Mouse (Mus musculus) heart, adult 2 months (tissue): ENCODE measurements at regions not wholly inside any gene's neighbourhood (a gene's known extent, or its start where the extent isn't known, plus 50 kb on each side); places are given as distances from the start of the nearest gene placed in this dataset.

Source experiments
- DNase-seq, 2 experiments: peaks; one replicate each; pipeline ENCODE4 v3.0.0; 2021
- H3K27ac ChIP-seq: fragments of 200-600 bp; 2 replicates; pipeline ENCODE4 v1.8.1; 2022
- H3K27me3 ChIP-seq: fragments of 200-500 bp; 2 replicates; pipeline ENCODE4 v1.6.1; 2012; ENCODE audit warnings: mild to moderate bottlenecking, low read length, inconsistent platforms, mixed read lengths; ENCODE audit not compliant: control insufficient read depth, insufficient read depth
- H3K36me3 ChIP-seq: fragments of 200-500 bp; 2 replicates; pipeline ENCODE4 v1.6.1; 2012; ENCODE audit warnings: low read length, inconsistent platforms; ENCODE audit not compliant: control insufficient read depth, insufficient read depth
- H3K4me1 ChIP-seq: fragments of 200-500 bp; 2 replicates; pipeline ENCODE4 v1.6.1; 2011; ENCODE audit warnings: low read length; ENCODE audit not compliant: control insufficient read depth, insufficient read depth
- H3K4me3 ChIP-seq: fragments of 200-600 bp; 2 replicates; pipeline ENCODE4 v1.8.1; 2022
- H3K79me2 ChIP-seq: fragments of 200-500 bp; replicated peaks from 2 replicates; pipeline ENCODE4 v1.6.1; 2012; ENCODE audit warnings: mild to moderate bottlenecking, inconsistent platforms, low read length, moderate library complexity, mixed read lengths; ENCODE audit not compliant: control insufficient read depth, insufficient read depth
- H3K9ac ChIP-seq: fragments of 200-500 bp; 2 replicates; pipeline ENCODE4 v1.6.1; 2012; ENCODE audit warnings: low read depth, mild to moderate bottlenecking, control low read depth, inconsistent platforms, low read length, mixed read lengths
- CTCF ChIP-seq: fragments of 200-600 bp; IDR thresholded peaks from 2 replicates; pipeline ENCODE4 v1.8.1; 2022; ENCODE audit warnings: antibody characterized with exemption, mild to moderate bottlenecking, moderate library complexity
- EP300 ChIP-seq: fragments of 200-500 bp; IDR thresholded peaks from 2 replicates; pipeline ENCODE4 v1.6.1; 2011; ENCODE audit warnings: low read depth, low read length, control low read depth; ENCODE audit not compliant: insufficient read depth
- POLR2A ChIP-seq: fragments of 200-500 bp; IDR thresholded peaks from 2 replicates; pipeline ENCODE4 v1.6.1; 2011; ENCODE audit warnings: mild to moderate bottlenecking, low read depth, low read length, control low read depth; ENCODE audit not compliant: insufficient read depth
- WGBS: fragments of 180-500 bp; shearing (Covaris S2); methylation state at CpG from one replicate; pipeline ENCODE4 v1.1.7; 2018; 5-methylcytosine and 5-hydroxymethylcytosine counted together
- intact Hi-C: fragments of 180-260 bp; cut with DNase I; formaldehyde crosslinking; loops from one replicate; pipeline ENCODE4 v1.15.1; 2025

- intact Hi-C loops = no loop called here
- Histone ChIP-seq H3K4me3 (no peak overlapping the region), H3K4me1 (no peaks in the 10 kb centered on the region), H3K27ac (no peak overlapping the region), H3K27me3 (no peaks in the 10 kb centered on the region), H3K9ac (no peak overlapping the region), H3K79me2 (no peaks in the 10 kb centered on the region), H3K36me3 (no peaks in the 10 kb centered on the region)
- WGBS = 85% methylated on average over 2 of the region's 2 CpGs
- TF ChIP-seq EP300 (no peak), CTCF (no peak), POLR2A (no peak)
- DNase-seq = no peak
Observed at GRCm38 (mm10) chr6:52461186-52461585, 147.9 kb downstream of the Evx1 start.

GRCm38 (mm10) chr6:52463369-52463768 lies 150.1 kb downstream of the Evx1 start:
- no peak for DNase-seq

GRCm38 (mm10) chr6:52464571-52464970 lies 151.3 kb downstream of the Evx1 start:
- H3K27me3 ChIP-seq = no peaks in the 10 kb centered on the region
- no peaks in the 10 kb centered on the region for H3K36me3 ChIP-seq
- 69% methylated on average over 3 of the region's 3 CpGs for WGBS
- H3K4me3 ChIP-seq = no peak overlapping the region
- peak in 1 of 2 experiments; percentile 24 for DNase-seq
- TF ChIP-seq CTCF (no peak), POLR2A (no peak), EP300 (no peak)
- H3K27ac ChIP-seq = no peak overlapping the region; the same call in 1 of the 2 replicates
- H3K4me1 ChIP-seq = no peaks in the 10 kb centered on the region
- intact Hi-C loops = no loop called here
- H3K79me2 ChIP-seq = no peaks in the 10 kb centered on the region
- no peak overlapping the region for H3K9ac ChIP-seq

More at GRCm38 (mm10) chr6:52463369-52463768, 150.1 kb downstream of the Evx1 start:
- Histone ChIP-seq H3K36me3 (no peaks in the 10 kb centered on the region), H3K27ac (no peak overlapping the region), H3K27me3 (no peaks in the 10 kb centered on the region), H3K79me2 (no peaks in the 10 kb centered on the region), H3K4me1 (no peaks in the 10 kb centered on the region), H3K4me3 (no peak overlapping the region), H3K9ac (no peak overlapping the region)
- TF ChIP-seq POLR2A (no peak), EP300 (no peak), CTCF (no peak)
- intact Hi-C loops = no loop called here
- 95% methylated on average over 12 of the region's 12 CpGs for WGBS

DNA sequence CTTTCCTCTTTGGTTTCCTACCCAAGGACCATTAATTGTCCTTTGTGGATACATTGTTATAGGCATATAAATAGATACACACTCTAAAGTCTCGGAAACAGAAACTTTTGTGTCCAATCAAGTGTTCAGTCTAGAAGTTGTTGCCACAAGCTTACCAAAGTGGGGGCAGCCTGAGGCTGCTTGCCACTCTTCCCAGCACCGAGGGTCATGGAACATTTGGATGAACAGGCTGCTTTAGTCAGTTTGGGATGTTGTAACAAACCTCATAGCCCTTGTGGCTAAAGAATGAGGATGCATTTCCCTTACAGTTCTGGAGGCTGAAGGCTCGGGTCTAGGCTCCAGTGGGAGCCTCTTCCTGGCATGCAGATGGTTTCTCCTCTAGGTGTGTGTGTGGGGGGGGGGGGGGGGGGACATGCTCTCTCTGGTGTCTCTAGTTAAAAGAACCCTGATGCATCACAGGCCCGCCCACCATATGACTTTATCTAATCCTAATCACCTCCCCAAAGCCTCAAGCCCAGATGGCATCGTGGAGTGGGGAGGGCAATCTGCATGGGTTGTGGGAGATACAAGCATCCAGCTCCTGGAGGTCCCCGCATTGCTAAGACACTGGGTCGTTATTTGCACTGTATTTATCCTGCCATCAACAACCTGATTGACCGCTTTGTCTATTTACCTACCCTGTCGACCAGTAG lies 152.7 kb downstream of the Evx1 start:
- no peak for DNase-seq
- Histone ChIP-seq H3K27ac (no peak overlapping the region), H3K4me1 (no peaks in the 10 kb centered on the region), H3K9ac (no peak overlapping the region), H3K4me3 (no peak overlapping the region), H3K36me3 (no peaks in the 10 kb centered on the region), H3K27me3 (no peaks in the 10 kb centered on the region), H3K79me2 (no peaks in the 10 kb centered on the region)
- intact Hi-C loops = no loop called here
- 72% methylated on average over 9 of the region's 9 CpGs for WGBS
- no peak for TF ChIP-seq POLR2A
- TF ChIP-seq CTCF = no peak
- TF ChIP-seq EP300 = no peak

- Histone ChIP-seq H3K4me1 (no peaks in the 10 kb centered on the region; the same call in 1 of the 2 replicates), H3K36me3 (no peaks in the 10 kb centered on the region), H3K4me3 (no peak overlapping the region), H3K27me3 (no peaks in the 10 kb centered on the region), H3K27ac (no peak overlapping the region), H3K79me2 (no peaks in the 10 kb centered on the region), H3K9ac (no peak overlapping the region)
- intact Hi-C loops = no loop called here
- WGBS = 69% methylated on average over 13 of the region's 13 CpGs
- no peak for TF ChIP-seq POLR2A
- DNase-seq = no peak
Observed at GRCm38 (mm10) chr6:52470831-52471230, 157.5 kb downstream of the Evx1 start.

- H3K4me1 ChIP-seq = no peaks in the 10 kb centered on the region; the same call in 1 of the 2 replicates
- no peak overlapping the region for H3K9ac ChIP-seq
- TF ChIP-seq CTCF (no peak), POLR2A (no peak)
- no peaks in the 10 kb centered on the region for H3K27me3 ChIP-seq
- intact Hi-C loops = no loop called here
- WGBS = 87% methylated on average over 1 of the region's 1 CpGs
- no peaks in the 10 kb centered on the region for H3K79me2 ChIP-seq
- no peak for DNase-seq
- no peak overlapping the region for H3K4me3 ChIP-seq
- no peaks in the 10 kb centered on the region for H3K36me3 ChIP-seq
- H3K27ac ChIP-seq = no peak overlapping the region
Observed at GRCm38 (mm10) chr6:52471384-52471957, 158.2 kb downstream of the Evx1 start.
